Mouse (Mus musculus) brain, embryonic 14.5 days (tissue): ENCODE results near the gene Cfap61.

Source experiments
- CTCF ChIP-seq: fragments of 200-500 bp; IDR thresholded peaks from 2 replicates; pipeline ENCODE4 v1.5.1; 2012; ENCODE audit warnings: inconsistent platforms, mild to moderate bottlenecking, moderate library complexity, borderline replicate concordance; ENCODE audit not compliant: insufficient read depth, insufficient read length; ENCODE audit errors: extremely low read depth
- POLR2A ChIP-seq: fragments of 200-500 bp; IDR thresholded peaks from 2 replicates; pipeline ENCODE4 v1.6.1; 2012; ENCODE audit warnings: mild to moderate bottlenecking, inconsistent platforms, borderline replicate concordance; ENCODE audit not compliant: poor library complexity, insufficient read depth, insufficient read length, severe bottlenecking; ENCODE audit errors: extremely low read depth

GRCm38 (mm10) chr2:146130514-146130913 lies 195.9 kb downstream of the Cfap61 start:
- no peak for TF ChIP-seq CTCF
- TF ChIP-seq POLR2A, result no peak
